Comparison of ENCODE assay signal across 10 mouse cellular contexts in genomic region chr2:168248856-168249245, GRCm38 (mm10). TPM values are rescaled to one million over a fixed set of nuclear protein-coding genes. Genes with fewer than 3 reads are reported as not detected.
DNase-seq lines count a peak whose midpoint lies in the region; ATAC-seq and TF ChIP-seq lines count a peak whose summit lies in the region.
"Had no signal": no experiment of that assay in that cellular context is flagged by ENCODE, and none has a peak within 500 bp of the region (broad histone marks: within the 10 kb centered on the region; RNA-seq: fewer than 3 reads in every experiment).

No protein-coding gene starts in this region.

- H3K9ac ChIP-seq in kidney, postnatal 0 days (ENCODE audit: low read depth, low read length): no peak overlapping the region
- H3K9ac ChIP-seq in CH12.LX (ENCODE audit: insufficient read depth, low read depth): no peak overlapping the region
- H3K9ac ChIP-seq: embryonic facial prominence, embryonic 12.5 days; liver, embryonic 15.5 days had no signal

- no peak overlapping the region for H3K27ac ChIP-seq in kidney, postnatal 0 days
- no peak overlapping the region for H3K27ac ChIP-seq in CH12.LX (ENCODE audit: insufficient read depth, low read depth)
- H3K27ac ChIP-seq: embryonic facial prominence, embryonic 12.5 days; liver, embryonic 15.5 days had no signal

- H3K4me2 ChIP-seq in kidney, postnatal 0 days (ENCODE audit: low read length): no peak overlapping the region
- H3K4me2 ChIP-seq in CH12.LX (ENCODE audit: insufficient read depth, low read depth, poor library complexity, severe bottlenecking): no peak overlapping the region
- H3K4me2 ChIP-seq: embryonic facial prominence, embryonic 12.5 days; liver, embryonic 15.5 days had no signal

- in situ Hi-C loops in CH12.LX (cut with MboI; ENCODE audit: low pct_ligation_motif_present, low pct_unique_long_range_greater_than_20kb, low sequenced_read_pairs): no loop called here

- peak; percentile 44 for TF ChIP-seq RAD21 in CH12.LX (IDR thresholded peaks at IDR 0.05; ENCODE audit: low read depth, low read length)

- no peak for TF ChIP-seq EP300 in CH12.LX (IDR thresholded peaks at IDR 0.05; ENCODE audit: low read length)

- ATAC-seq in kidney, postnatal 0 days (replicated peaks; ENCODE audit: low FRiP score, low read depth): no peak
- peak; percentile 93 for ATAC-seq in megakaryocyte progenitor cell, adult 5-6 weeks (replicated peaks; ENCODE audit: poor library complexity)

- intact Hi-C loops in heart, postnatal 25 days (cut with DNase I): no loop called here

- DNase-seq in kidney, postnatal 0 days (ENCODE audit: low spot score): peak; percentile 55
- no peak for DNase-seq in kidney, adult 9 months
- DNase-seq in CH12.LX (ENCODE audit: extremely low read depth): peak; percentile 66
- peak; percentile 14 for DNase-seq in c-Kit-positive CD71-positive TER-119-positive erythroid progenitor cells, embryonic 14.5 days (ENCODE audit: low spot score)
- no peak for DNase-seq in gastrocnemius, adult 18-20 months (ENCODE audit: low spot score)
- no peak for DNase-seq in heart, postnatal 25 days (ENCODE audit: low spot score)
- no peak for DNase-seq in kidney, adult 18-20 months

- H3K4me3 ChIP-seq in kidney, postnatal 0 days (replicated peaks; ENCODE audit: low read depth, low read length): no peak overlapping the region
- no peak overlapping the region for H3K4me3 ChIP-seq in CH12.LX (replicated peaks in 1 of 3; ENCODE audit: low read depth in 2 of 3, low read length in 2 of 3, poor library complexity in 1 of 3)
- H3K4me3 ChIP-seq: embryonic facial prominence, embryonic 12.5 days; liver, embryonic 15.5 days had no signal

- no peaks in the 10 kb centered on the region for H3K36me3 ChIP-seq in kidney, postnatal 0 days (ENCODE audit: insufficient read depth, low read length)
- no peaks in the 10 kb centered on the region for H3K36me3 ChIP-seq in CH12.LX (replicated peaks in 1 of 2; ENCODE audit: control insufficient read depth in 1 of 2, insufficient read depth in 1 of 2, low read length in 1 of 2)
- H3K36me3 ChIP-seq: embryonic facial prominence, embryonic 12.5 days; liver, embryonic 15.5 days had no signal

- dilution Hi-C loops in CH12.LX (cut with MboI; ENCODE audit: extremely low pct_ligation_motif_present, extremely low pct_unique_long_range_greater_than_20kb, low sequenced_read_pairs): no loop called here

- TF ChIP-seq CTCF in kidney, postnatal 0 days (IDR thresholded peaks at IDR 0.05; ENCODE audit: low read depth): peak; percentile 65
- peak; percentile 28 to 66; a peak in 3 of 4 replicates for TF ChIP-seq CTCF in CH12.LX (conservative IDR thresholded peaks at IDR 0.05 in 1 of 2, IDR thresholded peaks at IDR 0.05 in 1 of 2; ENCODE audit: low read depth in 2 of 2, low read length in 2 of 2)

- no peaks in the 10 kb centered on the region for H3K4me1 ChIP-seq in kidney, postnatal 0 days (replicated peaks; ENCODE audit: insufficient read depth, low read length)
- no peaks in the 10 kb centered on the region; a peak in 1 of 4 replicates for H3K4me1 ChIP-seq in CH12.LX (ENCODE audit: control insufficient read depth in 1 of 2, insufficient read depth in 2 of 2)
- H3K4me1 ChIP-seq: embryonic facial prominence, embryonic 12.5 days; liver, embryonic 15.5 days had no signal

- WGBS in kidney, postnatal 0 days: 30% methylated on average over 2 of the region's 2 CpGs

- no peaks in the 10 kb centered on the region for H3K9me3 ChIP-seq in kidney, postnatal 0 days (replicated peaks; ENCODE audit: low read length)
- H3K9me3 ChIP-seq in CH12.LX (replicated peaks; ENCODE audit: low read length): no peaks in the 10 kb centered on the region
- H3K9me3 ChIP-seq: embryonic facial prominence, embryonic 12.5 days; liver, embryonic 15.5 days had no signal

- TF ChIP-seq POLR2A in CH12.LX (IDR thresholded peaks at IDR 0.05; ENCODE audit: low read depth, low read length): no peak

- H3K27me3 ChIP-seq in kidney, postnatal 0 days (ENCODE audit: insufficient read depth, low read length): no peaks in the 10 kb centered on the region
- H3K27me3 ChIP-seq in CH12.LX (replicated peaks): peaks cover 42% of the 10 kb centered on the region
- H3K27me3 ChIP-seq: embryonic facial prominence, embryonic 12.5 days had no signal

- H3K79me2 ChIP-seq in CH12.LX (replicated peaks; ENCODE audit: control insufficient read depth, extremely low read depth, insufficient read depth, poor library complexity, severe bottlenecking): no peaks in the 10 kb centered on the region

TF ChIP-seq in CH12.LX, 34 proteins besides CTCF, POLR2A, EP300 and RAD21:
- TF ChIP-seq USF2 (conservative IDR thresholded peaks at IDR 0.05; ENCODE audit: low read depth, low read length) (no peak), ZNF384 (IDR thresholded peaks at IDR 0.05; ENCODE audit: low read depth, low read length) (peak; percentile 72)

RNA-seq across cellular contexts. Expression of gene Mocs3, which starts 18.4 kb away (rescaled TPM):
- polyA plus RNA-seq in kidney, postnatal 0 days (2015; fragmentation: Nextera tagmentation; extraction: Ambion mirVana): 7.7 and 9.3 TPM in 2 replicates
- total RNA-seq in CH12.LX (2012; rRNA removed): 10.6 and 13.3 TPM in 2 replicates
- total RNA-seq in CH12.LX (2014; rRNA removed): 8.0 and 9.5 TPM in 2 replicates
- 7.2 and 7.6 TPM in 2 replicates for polyA plus RNA-seq in CH12.LX (2012; ENCODE audit: insufficient read length, low read depth)
- total RNA-seq in megakaryocyte progenitor cell, adult 5-6 weeks (2015): 7.8 and 10.9 TPM in 2 replicates
- 2.6 TPM in 2 replicates for total RNA-seq in megakaryocyte progenitor cell, adult 5-6 weeks (2017)
- total RNA-seq in gastrocnemius, adult 18-20 months (2021): 1 to 10 TPM; 5.0 to 5.1 TPM
- 1 to 10 TPM; 6.2 to 7.1 TPM for total RNA-seq in heart, postnatal 25 days (2021)

RNA-seq across cellular contexts. Expression of gene Dpm1, which starts 18.5 kb away (rescaled TPM):
- 154 and 169 TPM in 2 replicates for polyA plus RNA-seq in kidney, postnatal 0 days (2015; fragmentation: Nextera tagmentation; extraction: Ambion mirVana)
- total RNA-seq in CH12.LX (2012; rRNA removed) (28.5 and 34.5 TPM in 2 replicates), CH12.LX (2014; rRNA removed) (52.9 and 55.3 TPM in 2 replicates)
- 30.7 and 54.9 TPM in 2 replicates for polyA plus RNA-seq in CH12.LX (2012; ENCODE audit: insufficient read length, low read depth)
- 68.8 and 70.7 TPM in 2 replicates for total RNA-seq in megakaryocyte progenitor cell, adult 5-6 weeks (2015)
- total RNA-seq in megakaryocyte progenitor cell, adult 5-6 weeks (2017): 68.9 and 69.7 TPM in 2 replicates
- 10 to 100 TPM; 75.5 to 85.3 TPM for total RNA-seq in gastrocnemius, adult 18-20 months (2021)
- total RNA-seq in heart, postnatal 25 days (2021): 10 to 100 TPM; 61.8 to 70.6 TPM

RNA-seq across cellular contexts. Expression of gene Gm20716, which starts 18.7 kb away (rescaled TPM):
- 8.3 and 11.1 TPM in 2 replicates for polyA plus RNA-seq in kidney, postnatal 0 days (2015; fragmentation: Nextera tagmentation; extraction: Ambion mirVana)
- total RNA-seq in CH12.LX (2012; rRNA removed) (26.1 and 27.8 TPM in 2 replicates), CH12.LX (2014; rRNA removed) (26.9 and 28.6 TPM in 2 replicates)
- 30.7 and 34.8 TPM in 2 replicates for polyA plus RNA-seq in CH12.LX (2012; ENCODE audit: insufficient read length, low read depth)
- 53.3 and 58.6 TPM in 2 replicates for total RNA-seq in megakaryocyte progenitor cell, adult 5-6 weeks (2015)
- 34.5 and 42.4 TPM in 2 replicates for total RNA-seq in megakaryocyte progenitor cell, adult 5-6 weeks (2017)
- total RNA-seq in gastrocnemius, adult 18-20 months (2021): 10 to 100 TPM; 10.1 to 14.1 TPM
- total RNA-seq in heart, postnatal 25 days (2021): 10 to 100 TPM; 12.6 to 13.6 TPM

RNA-seq across cellular contexts. Expression of gene Kcng1, which starts 32.7 kb away (rescaled TPM):
- 0.76 and 0.83 TPM in 2 replicates for polyA plus RNA-seq in kidney, postnatal 0 days (2015; fragmentation: Nextera tagmentation; extraction: Ambion mirVana)
- not detected in 2 replicates for total RNA-seq in CH12.LX (2012; rRNA removed)
- not detected in 2 replicates for total RNA-seq in CH12.LX (2014; rRNA removed)
- 0.14 and 0.16 TPM in 2 replicates for polyA plus RNA-seq in CH12.LX (2012; ENCODE audit: insufficient read length, low read depth)
- total RNA-seq in megakaryocyte progenitor cell, adult 5-6 weeks (2015): 2.4 and 2.7 TPM in 2 replicates
- total RNA-seq in megakaryocyte progenitor cell, adult 5-6 weeks (2017): 0.42 and 1.0 TPM in 2 replicates
- total RNA-seq in gastrocnemius, adult 18-20 months (2021): under 1 TPM in 1 of 2 experiments, not detected in 1; 0.09 TPM
- not detected for total RNA-seq in heart, postnatal 25 days (2021)

RNA-seq across cellular contexts. Expression of gene Adnp, which starts 41.9 kb away (rescaled TPM):
- polyA plus RNA-seq in kidney, postnatal 0 days (2015; fragmentation: Nextera tagmentation; extraction: Ambion mirVana): 6.0 and 13.1 TPM in 2 replicates
- total RNA-seq in CH12.LX (2012; rRNA removed) (3.3 and 3.5 TPM in 2 replicates), CH12.LX (2014; rRNA removed) (1.3 TPM in 2 replicates)
- 11.8 and 12.9 TPM in 2 replicates for polyA plus RNA-seq in CH12.LX (2012; ENCODE audit: insufficient read length, low read depth)
- total RNA-seq in megakaryocyte progenitor cell, adult 5-6 weeks (2015): 23.3 and 27.9 TPM in 2 replicates
- 0.33 and 1.4 TPM in 2 replicates for total RNA-seq in megakaryocyte progenitor cell, adult 5-6 weeks (2017)
- 10 to 100 TPM; 14.4 to 15.6 TPM for total RNA-seq in gastrocnemius, adult 18-20 months (2021)
- 10 to 100 TPM; 30.5 to 32.7 TPM for total RNA-seq in heart, postnatal 25 days (2021)

Comparison
In these comparisons a context has a peak if more than half of its experiments do, and no peak if none do; other contexts are left out.
1. DNase-seq: peak in kidney, postnatal 0 days (single experiment), CH12.LX (single experiment) and c-Kit-positive CD71-positive TER-119-positive erythroid progenitor cells, embryonic 14.5 days (single experiment); none in kidney, adult 9 months (single experiment), gastrocnemius, adult 18-20 months (single experiment), heart, postnatal 25 days (single experiment) and kidney, adult 18-20 months (single experiment).